8 mouse cellular contexts compared by ENCODE assay signal in the genomic region with DNA sequence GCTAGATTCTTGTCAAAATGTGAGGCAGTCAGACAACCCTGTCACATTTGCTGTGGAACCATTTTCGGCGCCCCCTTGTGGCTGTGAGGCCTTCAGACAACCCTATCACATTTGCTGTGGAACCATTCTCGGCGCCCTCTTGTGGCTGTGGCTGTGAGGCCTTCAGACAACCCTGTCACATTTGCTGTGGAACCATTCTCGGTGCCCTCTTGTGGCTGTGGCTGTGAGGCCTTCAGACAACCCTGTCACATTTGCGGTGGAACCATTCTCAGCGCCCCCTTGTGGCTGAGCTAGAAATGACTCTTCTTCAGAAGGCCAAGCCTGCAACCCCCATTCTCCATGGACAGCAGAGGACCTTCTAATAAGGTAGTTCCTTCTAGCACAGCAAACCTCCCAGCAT. TPM values are rescaled to one million over a fixed set of nuclear protein-coding genes. Genes with fewer than 3 reads are reported as not detected.
A peak's percentile ranks its signal among the peaks of the same experiment; 100 is the strongest.
DNase-seq lines count a peak whose midpoint lies in the region; ATAC-seq and TF ChIP-seq lines count a peak whose summit lies in the region.

No protein-coding gene starts in this region.

- H3K4me1 ChIP-seq in heart, embryonic 11.5 days (ENCODE audit: control insufficient read depth, insufficient read depth, low read length): peaks cover 14% of the 10 kb centered on the region
- H3K4me1 ChIP-seq in embryonic facial prominence, embryonic 10.5 days: peaks cover 17% of the 10 kb centered on the region
- peaks cover 3% of the 10 kb centered on the region; the same call in 1 of the 2 replicates for H3K4me1 ChIP-seq in heart, adult 2 months (ENCODE audit: control insufficient read depth, insufficient read depth, low read length)
- peaks cover 7% of the 10 kb centered on the region for H3K4me1 ChIP-seq in limb, embryonic 14.5 days (ENCODE audit: control insufficient read depth, insufficient read depth, low read length)

- H3K36me3 ChIP-seq in heart, embryonic 11.5 days (ENCODE audit: control insufficient read depth, insufficient read depth, low read length): no peaks in the 10 kb centered on the region
- H3K36me3 ChIP-seq in embryonic facial prominence, embryonic 10.5 days (replicated peaks): no peaks in the 10 kb centered on the region
- H3K36me3 ChIP-seq in heart, adult 2 months (ENCODE audit: control insufficient read depth, insufficient read depth, low read length): no peaks in the 10 kb centered on the region; the same call in 1 of the 2 replicates
- no peaks in the 10 kb centered on the region for H3K36me3 ChIP-seq in limb, embryonic 14.5 days (ENCODE audit: control insufficient read depth, insufficient read depth, low read length)

- H3K9ac ChIP-seq in heart, embryonic 11.5 days (ENCODE audit: low read depth, low read length): no peak overlapping the region
- H3K9ac ChIP-seq in heart, adult 2 months (ENCODE audit: low read depth, low read length): no peak overlapping the region
- H3K9ac ChIP-seq in limb, embryonic 14.5 days (ENCODE audit: low read depth, low read length, severe bottlenecking): no peak overlapping the region

- H3K9me3 ChIP-seq in heart, embryonic 11.5 days (replicated peaks; ENCODE audit: control insufficient read depth, low read length): no peaks in the 10 kb centered on the region
- H3K9me3 ChIP-seq in embryonic facial prominence, embryonic 10.5 days: no peaks in the 10 kb centered on the region
- no peaks in the 10 kb centered on the region for H3K9me3 ChIP-seq in limb, embryonic 14.5 days (ENCODE audit: control insufficient read depth, low read length)

- no peak overlapping the region for H3K4me2 ChIP-seq in heart, embryonic 11.5 days
- no peak overlapping the region for H3K4me2 ChIP-seq in limb, embryonic 14.5 days (replicated peaks; ENCODE audit: low read depth, low read length, severe bottlenecking)

- no peaks in the 10 kb centered on the region for H3K27me3 ChIP-seq in heart, embryonic 11.5 days (ENCODE audit: control insufficient read depth, insufficient read depth, low read length)
- no peaks in the 10 kb centered on the region for H3K27me3 ChIP-seq in embryonic facial prominence, embryonic 10.5 days (replicated peaks; ENCODE audit: low read depth, poor library complexity, severe bottlenecking)
- no peaks in the 10 kb centered on the region for H3K27me3 ChIP-seq in heart, adult 2 months (ENCODE audit: control insufficient read depth, insufficient read depth, low read length)
- no peaks in the 10 kb centered on the region for H3K27me3 ChIP-seq in limb, embryonic 14.5 days (ENCODE audit: control insufficient read depth, insufficient read depth, low read length)

- no peak for ATAC-seq in heart, embryonic 11.5 days (replicated peaks; ENCODE audit: insufficient number of reproducible peaks, low FRiP score, low TSS enrichment)
- ATAC-seq in limb, embryonic 14.5 days (ENCODE audit: low FRiP score, low read depth): peak; percentile 75

- WGBS in heart, embryonic 11.5 days (ENCODE audit: insufficient replicate concordance): 7% methylated on average over 7 of the region's 7 CpGs
- 6% methylated on average over 7 of the region's 7 CpGs for WGBS in embryonic facial prominence, embryonic 10.5 days
- 1% methylated on average over 7 of the region's 7 CpGs for WGBS in heart, adult 2 months
- WGBS in limb, embryonic 14.5 days: 7% methylated on average over 7 of the region's 7 CpGs

- intact Hi-C loops in heart, adult 2 months (cut with DNase I): loop anchor here (1.0 kb wide), 1 partner anchor 44 kb away; no protein-coding TSS in a partner anchor

- TF ChIP-seq EP300 in heart, adult 2 months (IDR thresholded peaks at IDR 0.05; ENCODE audit: insufficient read depth, low read depth, low read length): peak; percentile 99

- DNase-seq in heart, adult 11 months: peak; percentile 99
- DNase-seq in embryonic facial prominence, embryonic 10.5 days (ENCODE audit: low spot score): peak; percentile 94
- DNase-seq in heart, adult 2 months: peak; percentile 93
- peak; percentile 98 for DNase-seq in kidney, adult 9 months
- peak; percentile 97 for DNase-seq in limb, embryonic 14.5 days (ENCODE audit: low spot score)
- peak; percentile 89 to 93 for DNase-seq in monocyte, adult 2 months (ENCODE audit: low read depth in 1 of 2, low spot score in 2 of 2)
- peak; percentile 93 to 95 for DNase-seq in spleen, postnatal 36 days (ENCODE audit: low spot score in 2 of 2)

- no peak overlapping the region for H3K27ac ChIP-seq in heart, embryonic 11.5 days (ENCODE audit: low read depth, low read length)
- H3K27ac ChIP-seq in embryonic facial prominence, embryonic 10.5 days (replicated peaks): no peak overlapping the region
- no peak overlapping the region for H3K27ac ChIP-seq in heart, adult 2 months
- no peak overlapping the region for H3K27ac ChIP-seq in limb, embryonic 14.5 days (replicated peaks; ENCODE audit: low read depth, low read length)

- TF ChIP-seq CTCF in heart, adult 2 months (IDR thresholded peaks at IDR 0.05): no peak; the same call in none of the 2 replicates

- no peak for TF ChIP-seq POLR2A in heart, adult 2 months (IDR thresholded peaks at IDR 0.05; ENCODE audit: insufficient read depth, low read depth, low read length)
- no peak for TF ChIP-seq POLR2A in limb, embryonic 14.5 days (IDR thresholded peaks at IDR 0.05; ENCODE audit: borderline replicate concordance, extremely low read depth, insufficient read depth, insufficient read length)

- H3K79me2 ChIP-seq in heart, adult 2 months (replicated peaks; ENCODE audit: control insufficient read depth, insufficient read depth, low read length): no peaks in the 10 kb centered on the region

- H3K4me3 ChIP-seq in heart, embryonic 11.5 days (ENCODE audit: low read depth, low read length): no peak overlapping the region
- H3K4me3 ChIP-seq in embryonic facial prominence, embryonic 10.5 days: no peak overlapping the region
- no peak overlapping the region for H3K4me3 ChIP-seq in heart, adult 2 months
- no peak overlapping the region for H3K4me3 ChIP-seq in limb, embryonic 14.5 days (replicated peaks; ENCODE audit: low read length)

RNA-seq across cellular contexts. Expression of gene Uvrag, which starts 10.4 kb away (rescaled TPM):
- polyA plus RNA-seq in heart, embryonic 11.5 days (2014; fragmentation: Nextera tagmentation; extraction: Ambion mirVana): 14.5 and 16.7 TPM in 2 replicates
- polyA plus RNA-seq in embryonic facial prominence, embryonic 10.5 days (2016; fragmentation: Nextera tagmentation; extraction: Ambion mirVana): 11.0 and 12.1 TPM in 2 replicates
- 10 to 100 TPM; 21.0 to 22.1 TPM for total RNA-seq in heart, adult 2 months (2021)
- 5.9 and 9.1 TPM in 2 replicates for polyA plus RNA-seq in heart, adult 2 months (2012; rRNA removed)
- 9.1 and 9.8 TPM in 2 replicates for polyA plus RNA-seq in limb, embryonic 14.5 days (2012; rRNA removed)
- 16.2 and 19.4 TPM in 2 replicates for polyA plus RNA-seq in limb, embryonic 14.5 days (2014; fragmentation: Nextera tagmentation; extraction: Ambion mirVana)

RNA-seq across cellular contexts. Expression of gene Dgat2, which starts 31.2 kb away (rescaled TPM):
- polyA plus RNA-seq in heart, embryonic 11.5 days (2014; fragmentation: Nextera tagmentation; extraction: Ambion mirVana): 8.4 and 8.7 TPM in 2 replicates
- polyA plus RNA-seq in embryonic facial prominence, embryonic 10.5 days (2016; fragmentation: Nextera tagmentation; extraction: Ambion mirVana): 16.4 and 16.6 TPM in 2 replicates
- total RNA-seq in heart, adult 2 months (2021): 100 to 1,000 TPM; 309 to 376 TPM
- 347 and 390 TPM in 2 replicates for polyA plus RNA-seq in heart, adult 2 months (2012; rRNA removed)
- 23.0 and 23.5 TPM in 2 replicates for polyA plus RNA-seq in limb, embryonic 14.5 days (2012; rRNA removed)
- polyA plus RNA-seq in limb, embryonic 14.5 days (2014; fragmentation: Nextera tagmentation; extraction: Ambion mirVana): 34.8 and 42.3 TPM in 2 replicates
